Mouse (Mus musculus) kidney, embryonic 15.5 days (tissue): ENCODE results near the gene Fblim1. TPM values are rescaled to one million over a fixed set of nuclear protein-coding genes. Genes with fewer than 3 reads are reported as not detected.
"Not testable (repeated sequence)": the region's sequence is repeated elsewhere in the genome, so short reads cannot be mapped to it uniquely, and the experiment has no call there.

ENCODE experiments used
- ATAC-seq: fragments of 200-750 bp; cut with Nextera tagmentation; replicated peaks from 2 replicates; pipeline ENCODE4 v1.8.0; 2017; ENCODE audit warnings: moderate TSS enrichment; ENCODE audit not compliant: low FRiP score
- H3K27ac ChIP-seq: fragments of 300-500 bp; sonication (generic); 2 replicates; pipeline ENCODE4 v1.5.1; 2015; ENCODE audit warnings: mild to moderate bottlenecking, inconsistent platforms
- H3K27me3 ChIP-seq: fragments of 300-500 bp; sonication (generic); 2 replicates; pipeline ENCODE4 v1.6.1; 2015; ENCODE audit warnings: inconsistent platforms
- H3K36me3 ChIP-seq: fragments of 300-500 bp; sonication (generic); 2 replicates; pipeline ENCODE4 v1.6.1; 2015; ENCODE audit warnings: inconsistent platforms
- H3K4me1 ChIP-seq: fragments of 300-500 bp; sonication (generic); 2 replicates; pipeline ENCODE4 v1.6.1; 2015; ENCODE audit warnings: inconsistent platforms
- H3K4me2 ChIP-seq: fragments of 300-500 bp; sonication (generic); 2 replicates; pipeline ENCODE4 v1.6.1; 2015; ENCODE audit warnings: moderate library complexity, mild to moderate bottlenecking, inconsistent platforms
- H3K4me3 ChIP-seq: fragments of 300-500 bp; sonication (generic); replicated peaks from 2 replicates; pipeline ENCODE4 v1.5.1; 2015; ENCODE audit warnings: mild to moderate bottlenecking, inconsistent platforms
- H3K9ac ChIP-seq: fragments of 300-500 bp; sonication (generic); 2 replicates; pipeline ENCODE4 v1.6.1; 2015; ENCODE audit warnings: mild to moderate bottlenecking, inconsistent platforms
- H3K9me3 ChIP-seq: fragments of 300-500 bp; sonication (generic); replicated peaks from 2 replicates; pipeline ENCODE4 v1.6.1; 2016; ENCODE audit warnings: inconsistent platforms
- WGBS: fragments of 180-500 bp; shearing (Covaris S2); methylation state at CpG from one replicate; pipeline ENCODE4 v1.1.7; 2015; ENCODE audit warnings: mixed read lengths; 5-methylcytosine and 5-hydroxymethylcytosine counted together
- polyA plus RNA-seq: library from polyadenylated mRNA; unstranded; fragments of >200 nt; fragmentation: Nextera tagmentation; extraction: Ambion mirVana; gene quantifications from 2 replicates; pipeline ENCODE4 v1.2.1, GENCODE M21; 2015

Gene Fblim1
- polyA plus RNA-seq, 1 experiment from 2014 or later = 81.3 TPM

GRCm38 (mm10) chr4:141559131-141559897 is 46.6 kb downstream of the Fblim1 start:
- no peaks in the 10 kb centered on the region for H3K27me3 ChIP-seq
- under 1% methylated on average over 30 of the region's 30 CpGs for WGBS
- peak overlapping the region; percentile 92 for H3K27ac ChIP-seq
- H3K4me1 ChIP-seq = peaks cover 28% of the 10 kb centered on the region
- H3K9me3 ChIP-seq = no peaks in the 10 kb centered on the region
- peak overlapping the region; percentile 33 for H3K9ac ChIP-seq
- ATAC-seq = peak; percentile 71
- peak overlapping the region; percentile 85 for H3K4me2 ChIP-seq
- H3K4me3 ChIP-seq = peak overlapping the region; percentile 44
- no peaks in the 10 kb centered on the region for H3K36me3 ChIP-seq

- Histone ChIP-seq H3K4me1 (peaks cover 28% of the 10 kb centered on the region), H3K4me3 (peak overlapping the region; percentile 44), H3K9me3 (no peaks in the 10 kb centered on the region), H3K27me3 (no peaks in the 10 kb centered on the region), H3K4me2 (peak overlapping the region; percentile 85), H3K9ac (peak overlapping the region; percentile 33), H3K27ac (peak overlapping the region; percentile 92), H3K36me3 (no peaks in the 10 kb centered on the region)
- 26% methylated on average over 16 of the region's 16 CpGs for WGBS
- no peak for ATAC-seq
Measured at GRCm38 (mm10) chr4:141558658-141559057, 47.2 kb downstream of the Fblim1 start.

- not testable (repeated sequence) for H3K4me2 ChIP-seq, H3K9me3 ChIP-seq, H3K9ac ChIP-seq, H3K27me3 ChIP-seq, H3K27ac ChIP-seq, H3K4me3 ChIP-seq, H3K36me3 ChIP-seq, ATAC-seq
- peaks cover 30% of the 10 kb centered on the region for H3K4me1 ChIP-seq
- 95% methylated on average over 6 of the region's 6 CpGs for WGBS
Measured at GRCm38 (mm10) chr4:141556163-141556562, 49.7 kb downstream of the Fblim1 start.

GRCm38 (mm10) chr4:141554255-141554865 is 51.5 kb downstream of the Fblim1 start:
- not testable (repeated sequence) for H3K27me3 ChIP-seq, H3K9ac ChIP-seq, H3K4me3 ChIP-seq, H3K36me3 ChIP-seq, ATAC-seq, H3K4me2 ChIP-seq, H3K9me3 ChIP-seq, H3K27ac ChIP-seq
- 89% methylated on average over 8 of the region's 9 CpGs for WGBS
- peaks cover 20% of the 10 kb centered on the region for H3K4me1 ChIP-seq

GRCm38 (mm10) chr4:141552484-141552883 is 53.4 kb downstream of the Fblim1 start:
- no peaks in the 10 kb centered on the region for H3K9me3 ChIP-seq
- no peak overlapping the region for H3K4me3 ChIP-seq
- no peak overlapping the region for H3K9ac ChIP-seq
- no peak overlapping the region for H3K27ac ChIP-seq
- WGBS = 26% methylated on average over 2 of the region's 2 CpGs
- no peaks in the 10 kb centered on the region for H3K36me3 ChIP-seq
- no peak overlapping the region for H3K4me2 ChIP-seq
- no peaks in the 10 kb centered on the region for H3K27me3 ChIP-seq
- H3K4me1 ChIP-seq = peaks cover 16% of the 10 kb centered on the region
- peak; percentile 57; the same call in 1 of the 2 replicates for ATAC-seq

GRCm38 (mm10) chr4:141547299-141547698 is 58.6 kb downstream of the Fblim1 start:
- ATAC-seq = no peak
- peak overlapping the region; percentile 77 for H3K4me3 ChIP-seq
- no peaks in the 10 kb centered on the region for H3K36me3 ChIP-seq
- H3K9me3 ChIP-seq = no peaks in the 10 kb centered on the region
- no peaks in the 10 kb centered on the region for H3K27me3 ChIP-seq
- H3K4me1 ChIP-seq = peaks cover 25% of the 10 kb centered on the region
- peak overlapping the region; percentile 100 for H3K27ac ChIP-seq
- peak overlapping the region; percentile 99 for H3K4me2 ChIP-seq
- peak overlapping the region; percentile 94 for H3K9ac ChIP-seq
- 18% methylated on average over 9 of the region's 9 CpGs for WGBS

- Histone ChIP-seq H3K27me3 (no peaks in the 10 kb centered on the region), H3K9me3 (no peaks in the 10 kb centered on the region), H3K36me3 (no peaks in the 10 kb centered on the region), H3K27ac (peak overlapping the region; percentile 100), H3K4me1 (peaks cover 30% of the 10 kb centered on the region), H3K4me2 (peak overlapping the region; percentile 99), H3K9ac (peak overlapping the region; percentile 94), H3K4me3 (peak overlapping the region; percentile 77)
- 1% methylated on average over 95 of the region's 98 CpGs for WGBS
- ATAC-seq = peak; percentile 81
Measured at GRCm38 (mm10) chr4:141546334-141547200, 59.3 kb downstream of the Fblim1 start.

GRCm38 (mm10) chr4:141545743-141546333 is 60.1 kb downstream of the Fblim1 start:
- no peaks in the 10 kb centered on the region for H3K27me3 ChIP-seq
- no peaks in the 10 kb centered on the region for H3K36me3 ChIP-seq
- under 1% methylated on average over 50 of the region's 56 CpGs for WGBS
- H3K4me3 ChIP-seq = peak overlapping the region; percentile 77
- peaks cover 32% of the 10 kb centered on the region for H3K4me1 ChIP-seq
- ATAC-seq = peak; percentile 81
- H3K4me2 ChIP-seq = peak overlapping the region; percentile 99
- H3K27ac ChIP-seq = peak overlapping the region; percentile 100
- H3K9me3 ChIP-seq = no peaks in the 10 kb centered on the region
- H3K9ac ChIP-seq = peak overlapping the region; percentile 94

GRCm38 (mm10) chr4:141545071-141545742 is 60.7 kb downstream of the Fblim1 start:
- under 1% methylated on average over 45 of the region's 45 CpGs for WGBS
- H3K4me3 ChIP-seq = peak overlapping the region; percentile 77
- H3K36me3 ChIP-seq = no peaks in the 10 kb centered on the region
- H3K4me1 ChIP-seq = peaks cover 35% of the 10 kb centered on the region
- H3K9me3 ChIP-seq = no peaks in the 10 kb centered on the region
- peak; percentile 44 for ATAC-seq
- H3K9ac ChIP-seq = peak overlapping the region; percentile 78
- peak overlapping the region; percentile 99 for H3K4me2 ChIP-seq
- peak overlapping the region; percentile 100 for H3K27ac ChIP-seq
- H3K27me3 ChIP-seq = no peaks in the 10 kb centered on the region

GRCm38 (mm10) chr4:141544536-141544935 is 61.4 kb downstream of the Fblim1 start:
- H3K4me3 ChIP-seq = peak overlapping the region; percentile 77
- 0 out of 2 replicates have a peak overlapping the region, but pooled peaks have one; percentile 78 for H3K9ac ChIP-seq
- peak overlapping the region; percentile 100 for H3K27ac ChIP-seq

GRCm38 (mm10) chr4:141543593-141543992 is 62.3 kb downstream of the Fblim1 start:
- no peak for ATAC-seq
- Histone ChIP-seq H3K4me3 (no peak overlapping the region), H3K36me3 (no peaks in the 10 kb centered on the region), H3K4me2 (no peak overlapping the region), H3K4me1 (peaks cover 41% of the 10 kb centered on the region), H3K9ac (no peak overlapping the region), H3K9me3 (no peaks in the 10 kb centered on the region), H3K27me3 (no peaks in the 10 kb centered on the region), H3K27ac (no peak overlapping the region)
- WGBS = 89% methylated on average over 3 of the region's 3 CpGs

More at GRCm38 (mm10) chr4:141544536-141544935, 61.4 kb downstream of the Fblim1 start:
- 42% methylated on average over 2 of the region's 2 CpGs for WGBS
- no peaks in the 10 kb centered on the region for H3K9me3 ChIP-seq
- H3K4me2 ChIP-seq = peak overlapping the region; percentile 99
- H3K27me3 ChIP-seq = no peaks in the 10 kb centered on the region
- peaks cover 37% of the 10 kb centered on the region for H3K4me1 ChIP-seq
- no peaks in the 10 kb centered on the region for H3K36me3 ChIP-seq
- ATAC-seq = no peak
